Mouse (Mus musculus) ES-Bruce4 (cell line): Measurements from ENCODE around the gene Siva1. TPM values are rescaled to one million over a fixed set of nuclear protein-coding genes. Genes with fewer than 3 reads are reported as not detected.

Experiments
- H3K27ac ChIP-seq: 2 replicates; pipeline ENCODE4 v1.5.1; 2012; ENCODE audit warnings: low read length, inconsistent platforms; ENCODE audit not compliant: insufficient read depth
- H3K27me3 ChIP-seq: 2 replicates; pipeline ENCODE4 v1.6.1; 2012; ENCODE audit warnings: mild to moderate bottlenecking, low read length, inconsistent platforms; ENCODE audit not compliant: control insufficient read depth, poor library complexity, insufficient read depth, severe bottlenecking
- H3K36me3 ChIP-seq: 2 replicates; pipeline ENCODE4 v1.6.1; 2012; ENCODE audit warnings: inconsistent platforms, mild to moderate bottlenecking, low read length, moderate library complexity; ENCODE audit not compliant: control insufficient read depth, poor library complexity, insufficient read depth, severe bottlenecking
- H3K4me1 ChIP-seq: one replicate; pipeline ENCODE4 v1.8.1; 2011; ENCODE audit warnings: low read length; ENCODE audit not compliant: control insufficient read depth, insufficient read depth
- H3K4me3 ChIP-seq: 2 replicates; pipeline ENCODE4 v1.5.1; 2011; ENCODE audit warnings: low read depth, mild to moderate bottlenecking, low read length
- H3K9ac ChIP-seq: 2 replicates; pipeline ENCODE4 v1.6.1; 2012; ENCODE audit warnings: low read depth, mild to moderate bottlenecking, inconsistent platforms; ENCODE audit not compliant: poor library complexity, severe bottlenecking
- H3K9me3 ChIP-seq: replicated peaks from 2 replicates; pipeline ENCODE4 v1.6.1; 2012; ENCODE audit warnings: mild to moderate bottlenecking, low read length, inconsistent platforms; ENCODE audit not compliant: control insufficient read depth, poor library complexity, insufficient read depth, severe bottlenecking
- CTCF ChIP-seq: IDR thresholded peaks from one replicate; pipeline ENCODE4 v1.8.1; 2011; ENCODE audit warnings: low read depth, low read length
- EP300 ChIP-seq: IDR thresholded peaks from 2 replicates; pipeline ENCODE4 v1.6.1; 2011; ENCODE audit warnings: low read depth, low read length; ENCODE audit not compliant: insufficient read depth
- POLR2A ChIP-seq: IDR thresholded peaks from one replicate; pipeline ENCODE4 v1.8.1; 2011; ENCODE audit warnings: low read length; ENCODE audit not compliant: insufficient read depth
- polyA plus RNA-seq: library from polyadenylated mRNA; stranded (reverse); fragments of >200 nt; gene quantifications from 2 replicates; pipeline ENCODE4 v1.2.4, GENCODE M21; 2011; ENCODE audit warnings: low read depth; ENCODE audit not compliant: missing spikeins, insufficient read depth, insufficient read length

The Siva1 gene
- polyA plus RNA-seq, 1 experiment: 103 TPM

- H3K27ac ChIP-seq: no peak overlapping the region
- no peaks in the 10 kb centered on the region for H3K9me3 ChIP-seq
- no peaks in the 10 kb centered on the region; the same call in 1 of the 2 replicates for H3K36me3 ChIP-seq
- peak overlapping the region; percentile 95 for H3K9ac ChIP-seq
- no peaks in the 10 kb centered on the region for H3K4me1 ChIP-seq
- peak overlapping the region; percentile 88 for H3K4me3 ChIP-seq
- TF ChIP-seq CTCF: no peak
- no peak for TF ChIP-seq EP300
- TF ChIP-seq POLR2A: no peak
- H3K27me3 ChIP-seq: no peaks in the 10 kb centered on the region
These were observed 28.5 kb downstream of the Siva1 start for GRCm38 (mm10) chr12:112672744-112673575.

DNA sequence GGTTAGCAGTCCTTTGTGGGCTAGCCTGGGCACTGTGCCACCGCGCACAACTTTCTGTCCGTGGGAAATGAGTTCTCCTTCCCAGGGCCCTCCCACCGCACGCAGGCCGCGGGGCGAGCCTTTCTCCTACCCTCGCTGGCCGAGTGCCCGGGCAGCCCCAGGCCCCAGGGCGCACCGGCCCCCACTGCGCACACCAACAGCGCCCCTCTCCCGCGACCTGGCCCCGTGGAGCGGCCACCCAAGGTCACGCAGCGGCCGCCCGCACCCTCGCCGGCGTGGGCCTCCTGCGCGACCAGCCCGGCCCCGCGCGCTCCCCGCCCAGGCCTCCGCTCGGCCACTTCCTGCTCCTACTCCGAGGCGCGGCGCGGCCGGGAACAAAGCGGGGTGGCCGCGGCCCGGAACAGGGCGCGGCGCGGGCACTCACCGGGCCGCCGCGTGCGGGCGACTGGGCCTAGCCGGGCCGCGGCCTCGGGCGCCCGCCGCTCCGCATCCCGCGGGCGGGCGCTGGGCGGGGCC, 29.2 kb downstream of the Siva1 start:
- H3K36me3 ChIP-seq: no peaks in the 10 kb centered on the region; the same call in 1 of the 2 replicates
- H3K4me3 ChIP-seq: peak overlapping the region; percentile 88
- H3K27me3 ChIP-seq: peaks cover 2% of the 10 kb centered on the region; the same call in 1 of the 2 replicates
- no peaks in the 10 kb centered on the region for H3K4me1 ChIP-seq
- no peak for TF ChIP-seq EP300
- no peak for TF ChIP-seq CTCF
- TF ChIP-seq POLR2A: no peak
- peak overlapping the region; percentile 95 for H3K9ac ChIP-seq
- no peaks in the 10 kb centered on the region for H3K9me3 ChIP-seq
- no peak overlapping the region for H3K27ac ChIP-seq

- H3K9ac ChIP-seq: peak within 1 kb of the TSS; percentile 95
- TF ChIP-seq CTCF (no peak), POLR2A (no peak)
- H3K27ac ChIP-seq: no peak within 1 kb of the TSS
- H3K4me3 ChIP-seq: peak within 1 kb of the TSS; percentile 88
- H3K4me1 ChIP-seq: no peaks in the 10 kb centered on the region
- no peaks in the 10 kb centered on the region for H3K36me3 ChIP-seq
- H3K27me3 ChIP-seq: peaks cover 2% of the 10 kb centered on the region
- no peaks in the 10 kb centered on the region for H3K9me3 ChIP-seq
These were observed 29.9 kb downstream of the Siva1 start, which contains the start of gene Akt1 for GRCm38 (mm10) chr12:112674132-112675011. Gene Akt1 (minus strand): TSS chr12:112674884.

DNA sequence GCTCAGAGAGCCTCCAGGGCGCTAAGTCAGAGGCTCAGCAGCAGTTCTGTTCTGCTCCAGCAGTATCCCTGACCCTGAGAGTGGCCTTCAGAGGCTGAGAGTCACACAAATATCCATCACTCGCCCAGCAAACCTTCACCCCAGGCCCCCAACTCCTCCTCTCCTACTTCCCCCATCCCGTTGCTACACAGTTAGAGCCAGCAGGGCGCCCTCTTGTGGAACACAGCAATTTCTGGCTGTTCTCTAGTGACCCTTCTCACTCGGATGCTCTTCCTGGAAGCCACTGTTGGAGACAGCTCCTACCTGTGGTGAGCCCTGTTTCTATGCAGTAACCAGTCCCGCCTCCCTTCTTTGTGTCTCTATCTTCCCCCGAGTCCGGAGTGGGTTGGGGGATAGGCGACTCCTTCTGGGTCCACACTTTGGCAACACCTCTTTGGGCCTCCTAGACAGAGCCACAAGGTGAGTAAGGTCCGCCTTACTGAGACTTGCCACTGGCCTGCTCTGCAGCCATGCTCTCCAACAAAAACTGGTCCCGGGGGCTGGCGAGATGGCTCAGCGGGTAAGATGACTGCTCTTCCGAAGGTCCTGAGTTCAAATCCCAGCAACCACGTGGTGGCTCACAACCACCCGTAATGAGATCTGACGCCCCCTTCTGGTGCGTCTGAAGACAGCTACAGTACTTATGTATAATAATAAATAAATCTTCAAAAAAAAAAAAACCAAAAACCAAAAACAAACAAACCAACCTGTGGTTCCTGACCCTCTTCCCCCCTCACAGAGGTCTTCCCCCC, 31.0 kb downstream of the Siva1 start:
- no peaks in the 10 kb centered on the region for H3K9me3 ChIP-seq
- H3K36me3 ChIP-seq: no peaks in the 10 kb centered on the region
- TF ChIP-seq CTCF (peak; percentile 90), POLR2A (no peak), EP300 (no peak)
- H3K27me3 ChIP-seq: peaks cover 2% of the 10 kb centered on the region
- H3K9ac ChIP-seq: peak overlapping the region; percentile 95; the same call in 1 of the 2 replicates
- H3K27ac ChIP-seq: no peak overlapping the region
- no peaks in the 10 kb centered on the region for H3K4me1 ChIP-seq
- H3K4me3 ChIP-seq: peak overlapping the region; percentile 32

- Histone ChIP-seq H3K27ac (no peak overlapping the region), H3K36me3 (no peaks in the 10 kb centered on the region), H3K4me3 (no peak overlapping the region), H3K4me1 (no peaks in the 10 kb centered on the region), H3K9ac (no peak overlapping the region), H3K27me3 (peaks cover 2% of the 10 kb centered on the region), H3K9me3 (no peaks in the 10 kb centered on the region)
- TF ChIP-seq CTCF (no peak), POLR2A (no peak)
These were observed 32.6 kb downstream of the Siva1 start for GRCm38 (mm10) chr12:112677076-112677475.
